In the genomic region with DNA sequence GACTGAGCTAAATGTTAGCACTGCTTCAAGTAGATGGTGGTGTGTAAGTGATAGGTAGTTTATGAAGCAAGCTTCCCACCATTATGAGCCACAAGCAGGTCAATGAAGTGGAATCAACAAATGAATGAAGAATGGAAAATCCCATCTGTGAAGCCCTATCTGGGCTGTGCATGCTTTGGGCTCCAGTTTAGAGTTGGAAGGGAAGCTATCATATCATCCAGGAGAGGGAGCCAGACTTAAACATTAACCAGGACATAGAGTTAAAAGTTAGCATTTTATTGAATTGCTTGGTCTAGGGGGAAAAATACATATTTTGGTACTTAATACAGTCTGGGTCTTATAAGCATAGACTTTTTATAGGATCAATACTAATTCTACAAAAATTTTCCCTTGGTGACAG, we compare ENCODE assay signal across 10 mouse cellular contexts.
DNase-seq lines count a peak whose midpoint lies in the region; ATAC-seq and TF ChIP-seq lines count a peak whose summit lies in the region.
"Had no signal": no experiment of that assay in that cellular context is flagged by ENCODE, and none has a peak within 500 bp of the region (broad histone marks: within the 10 kb centered on the region; RNA-seq: fewer than 3 reads in every experiment).

No protein-coding gene starts in this region.

- no peak overlapping the region for H3K4me3 ChIP-seq in thymus, adult 2 months (ENCODE audit: control insufficient read depth, insufficient read depth, low read length)

- no peak for TF ChIP-seq POLR2A in thymus, adult 2 months (IDR thresholded peaks at IDR 0.05; ENCODE audit: control insufficient read depth, extremely low read depth, insufficient read depth, low read length, poor library complexity)

- H3K36me3 ChIP-seq in thymus, adult 2 months (ENCODE audit: control insufficient read depth, insufficient read depth, low read length), result no peaks in the 10 kb centered on the region

- no peak overlapping the region for H3K27ac ChIP-seq in thymus, adult 2 months (ENCODE audit: control insufficient read depth, insufficient read depth, low read length)
- H3K27ac ChIP-seq: liver, embryonic 14.5 days had no signal

- no peaks in the 10 kb centered on the region for H3K27me3 ChIP-seq in thymus, adult 2 months (ENCODE audit: control insufficient read depth, insufficient read depth, low read length)

- DNase-seq in cerebellum, postnatal 4 days (ENCODE audit: low spot score in 2 of 2), result no peak
- peak; percentile 6 for DNase-seq in kidney, adult 9 months
- DNase-seq in kidney, adult 18-20 months, result no peak
- peak; percentile 18 for DNase-seq in right cerebral cortex, adult 18-20 months
- no peak for DNase-seq in right cerebral cortex, postnatal 4 days
- DNase-seq in thymus, adult 2 months, result no peak
- no peak for DNase-seq in spleen, postnatal 14 days (ENCODE audit: low spot score in 2 of 2)

- H3K4me1 ChIP-seq in thymus, adult 2 months (replicated peaks; ENCODE audit: control insufficient read depth, insufficient read depth, low read length), result no peaks in the 10 kb centered on the region

- no peak for TF ChIP-seq CTCF in thymus, adult 2 months (IDR thresholded peaks at IDR 0.05; ENCODE audit: borderline replicate concordance, control insufficient read depth, extremely low read depth, insufficient read depth, low read length, poor library complexity)

- peak; percentile 58; the same call in 1 of the 2 replicates for ATAC-seq in cerebellum, adult (ENCODE audit: insufficient number of reproducible peaks, low FRiP score, low TSS enrichment)
- ATAC-seq: hindbrain, embryonic 16.5 days had no signal

Comparison
In these comparisons a context has a peak if more than half of its experiments do, and no peak if none do; other contexts are left out.
1. DNase-seq: peak in kidney, adult 9 months (single experiment) and right cerebral cortex, adult 18-20 months (single experiment); none in cerebellum, postnatal 4 days (0 of 2), kidney, adult 18-20 months (single experiment), right cerebral cortex, postnatal 4 days (single experiment), thymus, adult 2 months (single experiment) and spleen, postnatal 14 days (0 of 2).